40 mouse cellular contexts compared by ENCODE assay signal in the genomic region with DNA sequence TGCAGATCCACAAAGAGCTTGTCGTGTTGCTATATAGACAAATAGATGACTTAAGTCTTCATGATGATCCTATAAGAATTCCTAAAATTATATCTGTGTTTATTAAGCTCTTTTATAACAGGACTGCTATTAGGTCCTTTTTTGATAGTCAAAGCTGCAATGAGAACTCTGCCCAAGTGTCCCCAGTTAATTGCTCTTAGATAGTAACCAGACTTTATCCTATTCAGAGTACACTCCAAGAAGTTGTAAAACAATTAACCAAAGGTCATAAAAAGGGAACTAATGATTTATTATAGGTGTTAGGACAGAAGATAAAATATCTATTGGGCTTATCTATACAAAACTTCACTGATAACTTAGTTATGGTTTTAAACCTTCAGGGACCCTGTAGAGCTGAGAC. TPM values are rescaled to one million over a fixed set of nuclear protein-coding genes. Genes with fewer than 3 reads are reported as not detected.
"Had no signal": no experiment of that assay in that cellular context is flagged by ENCODE, and none has a peak within 500 bp of the region (broad histone marks: within the 10 kb centered on the region; RNA-seq: fewer than 3 reads in every experiment).

No protein-coding gene starts in this region.

- H3K27me3 ChIP-seq: heart, embryonic 12.5 days; heart, embryonic 13.5 days; heart, embryonic 15.5 days; hindbrain, embryonic 12.5 days; hindbrain, embryonic 13.5 days; hindbrain, embryonic 15.5 days; kidney, embryonic 15.5 days had no signal

- H3K9ac ChIP-seq: heart, embryonic 12.5 days; heart, embryonic 13.5 days; heart, embryonic 15.5 days; hindbrain, embryonic 12.5 days; hindbrain, embryonic 13.5 days; hindbrain, embryonic 14.5 days; hindbrain, embryonic 15.5 days; kidney, embryonic 15.5 days had no signal

- H3K9me3 ChIP-seq: heart, embryonic 10.5 days; heart, embryonic 12.5 days; heart, embryonic 13.5 days; heart, embryonic 15.5 days; hindbrain, embryonic 10.5 days; hindbrain, embryonic 12.5 days; hindbrain, embryonic 13.5 days; hindbrain, embryonic 15.5 days; kidney, embryonic 15.5 days had no signal

- DNase-seq: heart, postnatal 10 days; heart, postnatal 14 days; heart, postnatal 36 days; heart, postnatal 4 days; kidney, adult 11 months; kidney, adult 18-20 months; kidney, adult 2 months; kidney, adult 8-10 months; kidney, adult 9 months; kidney, postnatal 10 days; kidney, postnatal 14 days; kidney, postnatal 25 days; kidney, postnatal 36 days; kidney, postnatal 4 days; layer of hippocampus, adult 9-11 months; layer of hippocampus, postnatal 36 days had no signal

- H3K4me2 ChIP-seq: heart, embryonic 11.5 days; heart, embryonic 12.5 days; heart, embryonic 13.5 days; heart, embryonic 15.5 days; hindbrain, embryonic 12.5 days; hindbrain, embryonic 13.5 days; hindbrain, embryonic 14.5 days; hindbrain, embryonic 15.5 days; kidney, embryonic 15.5 days had no signal

- H3K27ac ChIP-seq: heart, embryonic 10.5 days; heart, embryonic 13.5 days; heart, embryonic 15.5 days; hindbrain, embryonic 10.5 days; hindbrain, embryonic 12.5 days; hindbrain, embryonic 13.5 days; hindbrain, embryonic 14.5 days; hindbrain, embryonic 15.5 days; hindbrain, postnatal 0 days; kidney, embryonic 15.5 days; kidney, postnatal 0 days; layer of hippocampus, adult 2 months; left cerebral cortex, adult 2 months had no signal

- ATAC-seq: hindbrain, embryonic 16.5 days; hindbrain, postnatal 0 days; inflammation-experienced regulatory T-cells, adult 6 months had no signal

- H3K4me3 ChIP-seq: heart, embryonic 10.5 days; heart, embryonic 12.5 days; heart, embryonic 13.5 days; heart, embryonic 15.5 days; hindbrain, embryonic 10.5 days; hindbrain, embryonic 12.5 days; hindbrain, embryonic 13.5 days; hindbrain, embryonic 15.5 days; kidney, embryonic 15.5 days; layer of hippocampus, adult 2 months; left cerebral cortex, adult 2 months had no signal

RNA-seq across cellular contexts. Expression of gene Kcnj10, which starts 41.1 kb away (rescaled TPM):
- total RNA-seq: hematopoietic stem cell, adult 5-6 weeks had no signal
- polyA plus RNA-seq: heart, embryonic 12.5 days; heart, embryonic 13.5 days; heart, embryonic 14.5 days; heart, postnatal 0 days had no signal

RNA-seq across cellular contexts. Expression of gene Kcnj9, which starts 53.0 kb away (rescaled TPM):
- total RNA-seq: heart, postnatal 10 days; heart, postnatal 14 days; heart, postnatal 36 days; heart, postnatal 4 days; hematopoietic stem cell, adult 5-6 weeks had no signal
- polyA plus RNA-seq: heart, embryonic 10.5 days; heart, embryonic 12.5 days; heart, embryonic 13.5 days; heart, embryonic 14.5 days; heart, embryonic 15.5 days; heart, embryonic 16.5 days; heart, postnatal 0 days; inflammation-experienced regulatory T-cells, adult 6 months; intestine, embryonic 14.5 days; kidney, embryonic 14.5 days; kidney, embryonic 15.5 days; kidney, embryonic 16.5 days had no signal
